Mouse (Mus musculus): ENCODE data around the gene Rnf214.

GRCm38 (mm10) chr9:45910995-45911394, 4.3 kb upstream of the Rnf214 start:
- TF ChIP-seq CTCF (IDR thresholded peaks at IDR 0.05; ENCODE audit: low read depth): no peak
- TF ChIP-seq EP300 (IDR thresholded peaks at IDR 0.05; ENCODE audit: low read depth): no peak

All from liver, embryonic 14.5 days (tissue).